Mouse (Mus musculus) spleen, adult 18-20 months (tissue): ENCODE results near the gene Pakap.
"Not testable (repeated sequence)": the region's sequence is repeated elsewhere in the genome, so short reads cannot be mapped to it uniquely, and the experiment has no call there.

Source experiments
- DNase-seq, 2 experiments: peaks; one replicate each; pipeline ENCODE4 v3.0.0; 2022; ENCODE audit warnings: mixed read lengths in 2 of 2

Gene Pakap

DNA sequence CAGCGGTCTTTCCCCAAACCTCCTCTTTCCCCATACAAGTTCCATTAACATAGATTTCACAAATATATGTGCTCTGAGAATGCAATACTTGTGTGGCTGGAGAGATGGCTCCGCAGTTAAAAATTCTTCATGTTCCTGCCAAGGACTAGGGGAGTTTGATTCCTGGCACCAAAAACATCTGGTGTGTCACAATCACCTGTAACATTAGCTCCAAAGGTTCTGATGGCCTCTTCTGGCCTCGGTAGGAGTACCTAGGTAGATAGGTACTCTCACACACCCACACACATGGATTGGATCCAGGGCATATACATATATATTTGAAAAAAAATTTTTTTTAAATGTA lies 318.9 kb downstream of the Pakap start:
- no peak for DNase-seq

DNA sequence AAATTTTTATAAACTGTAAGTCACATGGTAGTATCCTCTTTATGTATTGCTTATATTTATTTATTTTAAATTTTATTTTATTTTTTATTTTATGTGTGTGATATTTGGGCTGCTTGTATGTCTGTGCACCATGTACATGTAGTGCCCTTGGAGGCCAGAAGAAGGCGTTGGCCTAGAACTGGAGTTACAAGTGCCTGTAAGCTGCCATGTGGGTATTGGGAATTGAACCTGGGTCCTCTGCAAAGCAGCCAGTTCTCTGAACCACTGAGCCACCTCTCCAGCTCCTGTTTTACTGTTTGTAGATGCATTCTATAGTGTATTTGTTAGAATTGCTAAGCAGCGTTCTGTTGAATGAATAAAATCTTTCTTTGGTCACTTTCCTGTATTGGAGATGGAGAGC lies 320.3 kb downstream of the Pakap start:
- DNase-seq = no peak

DNA sequence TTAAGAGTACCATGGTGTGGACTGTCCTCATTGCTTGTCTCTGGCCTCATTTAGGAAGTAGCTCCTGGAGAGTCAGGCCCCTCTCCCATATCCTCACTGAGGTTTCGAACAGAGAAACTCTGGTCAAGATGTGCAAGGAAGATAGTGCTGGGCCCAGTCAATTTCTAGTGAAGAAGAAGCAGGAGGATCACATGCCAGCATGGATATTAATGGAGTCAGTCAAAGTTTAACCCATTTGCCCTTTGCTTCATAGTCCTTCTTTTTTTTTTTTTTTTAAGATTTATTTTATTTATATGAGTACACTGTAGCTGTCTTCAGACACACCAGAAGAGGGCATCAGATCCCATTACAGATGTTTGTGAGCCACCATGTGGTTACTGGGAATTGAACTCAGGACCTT lies 321.0 kb downstream of the Pakap start:
- not testable (repeated sequence) for DNase-seq

DNA sequence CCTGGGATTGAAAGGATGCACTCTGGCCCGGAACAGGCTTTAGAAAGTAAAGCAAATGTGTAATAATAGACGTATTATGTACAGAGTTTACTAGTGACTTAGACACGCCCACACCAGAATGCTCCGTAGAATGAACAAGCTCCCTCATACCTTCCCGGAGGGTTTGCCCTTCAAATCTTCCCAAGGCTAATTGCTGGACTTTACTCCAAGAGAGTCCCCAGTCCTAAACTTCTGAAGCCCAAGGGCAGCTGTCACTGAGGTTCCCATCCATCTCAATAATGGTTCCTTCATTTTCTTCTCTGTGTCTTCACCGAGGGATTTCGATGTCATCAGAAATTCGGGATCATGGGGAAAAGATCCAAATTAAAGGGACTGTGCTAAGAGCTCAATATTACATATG lies 321.8 kb downstream of the Pakap start:
- DNase-seq = no peak

DNA sequence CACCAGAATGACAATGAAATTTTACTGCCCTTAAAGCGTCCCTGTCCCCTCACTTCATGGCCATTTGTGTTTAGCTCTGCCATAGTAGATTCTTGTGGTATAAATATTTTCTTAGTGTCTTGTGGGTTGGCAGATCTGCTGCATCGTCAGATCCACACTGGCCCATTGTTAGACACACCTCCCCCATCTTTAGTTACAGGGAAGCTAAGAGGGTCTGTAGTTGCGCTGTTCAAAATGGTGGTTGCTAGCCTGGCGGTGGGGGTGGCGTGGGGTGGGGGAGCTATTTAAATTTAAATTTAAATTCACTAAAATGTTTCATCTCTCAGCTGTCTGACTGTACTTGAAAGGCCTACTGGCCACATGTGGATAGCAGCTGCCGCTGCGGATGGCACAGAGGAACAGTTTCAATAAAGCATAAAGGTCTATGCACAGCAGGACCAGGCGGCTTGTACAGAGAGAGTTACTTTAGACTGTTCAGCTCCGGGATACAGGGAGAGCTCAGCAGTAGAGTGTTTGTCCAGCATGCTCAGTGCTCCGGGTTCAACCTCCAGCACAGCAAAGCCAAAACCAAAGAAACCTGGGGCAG lies 324.1 kb downstream of the Pakap start:
- DNase-seq = no peak

DNA sequence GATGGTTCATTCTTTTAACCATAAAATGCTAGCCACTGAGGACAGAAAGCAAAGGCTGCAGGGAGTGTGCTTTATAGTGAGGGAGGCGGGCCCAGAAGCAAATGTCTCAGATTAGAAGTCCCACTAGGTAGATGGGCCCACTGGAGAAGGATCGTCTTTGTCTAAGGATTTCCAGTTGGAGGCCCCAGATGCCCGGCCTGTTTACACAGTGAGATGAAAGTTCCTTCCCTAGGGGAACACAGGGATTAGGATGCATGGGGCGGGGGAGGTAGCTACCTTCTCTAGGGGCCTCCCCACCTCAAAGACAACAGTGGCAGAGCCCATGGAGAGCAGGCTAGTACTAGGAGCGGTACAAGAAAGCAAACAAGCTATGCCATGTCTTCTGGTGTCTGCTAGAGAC lies 327.2 kb downstream of the Pakap start:
- DNase-seq = no peak

DNA sequence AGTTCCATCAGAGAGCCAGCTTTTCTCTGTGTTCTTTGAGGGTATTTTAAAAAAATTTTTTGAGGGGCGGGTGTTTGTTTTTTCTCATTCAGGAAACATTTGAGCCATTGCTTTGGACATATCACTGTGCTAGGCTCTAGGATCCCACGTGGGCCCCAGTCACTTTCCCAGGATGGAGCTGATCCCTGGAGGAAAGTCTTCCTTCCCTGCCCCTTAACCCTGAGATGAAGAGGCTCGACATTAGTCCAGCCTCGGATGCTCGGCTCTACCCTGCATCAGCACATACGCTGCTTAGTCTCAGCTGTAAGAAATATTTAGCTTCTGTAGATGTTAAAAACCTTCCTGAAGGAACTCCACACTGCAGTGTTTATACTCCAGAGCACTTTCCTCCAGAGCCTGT lies 327.9 kb downstream of the Pakap start:
- no peak for DNase-seq

DNA sequence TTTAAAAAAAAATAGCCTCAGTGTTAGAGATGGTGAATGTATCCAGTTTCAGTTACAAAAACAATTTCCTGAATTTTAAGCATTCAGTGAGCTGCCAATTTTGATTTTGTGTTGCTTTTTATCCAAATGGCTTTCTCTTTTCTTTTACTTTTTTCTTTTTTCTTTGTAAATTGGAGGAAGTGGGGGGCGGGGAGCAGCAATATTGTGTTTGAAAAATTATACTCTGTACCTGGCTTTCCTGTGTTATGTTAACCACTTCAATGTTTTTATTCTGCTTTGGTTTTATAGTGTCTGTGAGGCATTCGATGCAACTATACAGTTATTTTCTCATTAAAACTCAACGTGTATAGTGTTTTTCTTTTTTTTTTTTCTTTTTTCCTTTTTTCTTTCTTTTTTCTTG lies 328.7 kb downstream of the Pakap start:
- no peak for DNase-seq

DNA sequence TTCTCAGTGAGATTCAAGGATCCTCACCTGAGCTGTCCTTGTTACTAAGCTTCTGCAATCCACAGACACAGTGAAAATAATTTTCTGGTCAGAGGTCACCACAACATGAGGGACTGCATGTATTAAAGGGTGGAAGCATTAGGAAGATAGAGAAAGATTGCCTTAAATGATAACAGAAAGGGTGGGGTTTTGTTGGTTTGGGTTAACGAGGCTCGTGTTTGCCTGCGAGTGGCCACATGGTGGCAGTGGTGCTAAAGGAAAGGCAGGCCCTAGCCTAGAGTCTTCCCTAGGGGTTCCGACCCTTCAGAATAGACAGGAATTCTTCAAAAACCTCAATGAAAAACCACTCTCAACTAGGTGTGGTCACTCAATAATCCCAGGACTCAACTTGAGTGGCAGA lies 333.2 kb downstream of the Pakap start:
- peak in 1 of 2 experiments; percentile 46 for DNase-seq

DNA sequence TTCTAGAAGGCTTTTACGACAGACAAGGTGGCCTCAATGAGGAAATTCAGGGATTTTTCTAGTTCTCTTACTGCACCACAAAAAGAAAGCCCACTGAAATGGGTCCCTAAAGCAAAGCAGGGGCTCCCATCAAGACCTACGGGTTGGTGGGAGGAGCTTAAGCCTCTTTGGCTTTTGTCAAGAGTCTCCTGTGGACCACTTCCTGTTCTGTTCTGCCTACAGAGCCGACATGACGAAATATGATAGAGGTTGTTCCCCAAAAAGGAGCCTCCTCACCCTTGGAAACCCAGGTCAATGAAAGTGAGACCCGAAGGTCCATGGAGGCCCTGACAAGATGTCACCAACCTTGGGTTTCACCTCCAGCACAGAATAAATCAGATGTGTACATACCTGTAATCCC lies 334.6 kb downstream of the Pakap start:
- no peak for DNase-seq

DNA sequence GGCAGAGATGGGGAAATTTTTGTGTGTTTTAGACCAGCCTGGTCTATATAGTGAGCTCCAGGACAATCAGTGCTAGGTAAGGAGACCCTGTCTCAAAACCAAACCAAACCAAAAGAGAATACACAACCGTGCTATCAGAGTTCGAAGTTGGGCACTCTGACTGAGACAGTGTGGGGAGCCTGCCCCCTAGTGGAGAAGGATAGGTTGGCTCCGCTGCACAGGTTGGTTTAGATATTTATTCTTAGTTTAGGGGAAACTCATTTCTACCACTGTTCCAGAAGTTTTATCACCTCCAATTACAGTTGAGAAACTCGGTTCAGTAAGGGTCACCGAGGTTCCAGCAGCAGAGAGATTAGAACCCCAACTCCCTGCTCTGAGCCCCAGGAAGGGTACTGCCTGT lies 336.2 kb downstream of the Pakap start:
- peak; percentile 36 to 68 for DNase-seq

DNA sequence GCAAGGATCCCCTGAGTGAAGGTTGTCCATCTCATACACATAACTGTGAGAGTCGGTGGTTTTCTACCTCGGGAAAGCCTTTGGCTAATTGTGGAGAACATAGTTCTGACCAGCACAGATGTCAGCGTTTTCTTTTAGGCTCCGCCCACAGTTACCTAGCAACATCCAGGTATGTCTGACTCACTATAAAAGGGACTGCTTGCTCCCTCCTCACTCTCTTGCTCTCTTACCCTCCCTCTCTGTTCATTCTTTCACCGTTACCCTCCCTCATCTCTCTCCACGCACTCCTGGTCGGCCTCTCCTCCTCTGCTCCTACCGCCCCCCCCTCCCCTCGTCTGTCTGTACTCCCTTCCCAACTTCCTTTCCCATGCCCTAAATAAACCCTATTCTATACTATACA lies 336.7 kb downstream of the Pakap start:
- DNase-seq = no peak

DNA sequence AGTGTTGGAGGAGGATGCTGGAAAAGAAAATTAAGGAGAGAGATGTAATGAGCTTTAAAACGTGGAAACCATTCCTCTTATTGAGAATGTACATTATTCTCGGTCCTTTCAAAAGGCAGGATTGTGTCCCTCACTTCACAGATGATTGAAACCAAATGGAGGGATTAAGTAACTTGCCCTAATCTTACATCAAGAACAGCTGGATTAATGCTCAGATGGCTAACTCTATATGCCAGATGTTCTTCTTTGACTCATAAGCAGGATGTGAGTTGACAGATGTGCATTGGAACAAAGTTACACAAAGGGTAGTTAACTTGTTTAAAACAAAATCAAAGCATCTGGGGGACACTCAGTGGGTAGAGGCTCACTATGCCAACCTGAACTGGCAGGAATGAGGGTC lies 338.7 kb downstream of the Pakap start:
- DNase-seq = no peak

DNA sequence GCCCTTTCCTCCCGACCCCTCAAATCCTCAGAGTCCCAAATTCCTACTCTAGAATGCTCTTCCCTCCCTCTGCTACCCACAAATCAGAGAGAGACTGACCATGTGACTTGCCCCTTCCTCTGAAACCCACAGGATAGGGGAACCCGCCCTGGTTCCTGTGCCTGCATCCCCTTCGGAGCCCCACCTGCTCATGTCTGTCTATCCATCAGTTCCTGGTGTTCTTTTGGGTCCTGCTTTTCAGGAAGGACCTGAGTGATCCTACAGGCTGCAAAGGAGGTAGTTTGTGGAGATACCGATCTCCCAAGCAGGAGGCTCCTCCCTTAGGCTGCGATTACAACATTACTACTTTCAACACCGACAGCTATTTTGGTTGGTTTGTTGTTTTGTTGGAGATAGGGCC lies 340.9 kb downstream of the Pakap start:
- no peak for DNase-seq

DNA sequence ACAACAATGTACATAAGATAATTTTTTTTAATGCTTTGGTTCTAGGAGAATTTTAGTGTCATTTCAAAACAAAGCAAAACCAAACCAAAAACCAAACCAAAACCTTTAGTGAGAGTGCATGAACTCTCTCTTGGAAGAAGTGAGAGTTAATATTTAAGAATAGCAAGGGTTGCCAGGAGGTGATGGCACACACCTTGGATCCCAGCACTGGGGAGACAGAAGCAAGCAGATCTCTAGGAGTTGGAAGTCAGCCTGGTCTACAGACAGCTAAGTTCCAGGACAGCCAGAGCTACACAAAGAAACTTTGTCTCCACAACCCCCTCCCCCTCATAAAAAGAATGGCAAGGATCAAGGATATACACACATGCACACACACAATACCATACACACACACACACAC lies 345.0 kb downstream of the Pakap start:
- no peak for DNase-seq

DNA sequence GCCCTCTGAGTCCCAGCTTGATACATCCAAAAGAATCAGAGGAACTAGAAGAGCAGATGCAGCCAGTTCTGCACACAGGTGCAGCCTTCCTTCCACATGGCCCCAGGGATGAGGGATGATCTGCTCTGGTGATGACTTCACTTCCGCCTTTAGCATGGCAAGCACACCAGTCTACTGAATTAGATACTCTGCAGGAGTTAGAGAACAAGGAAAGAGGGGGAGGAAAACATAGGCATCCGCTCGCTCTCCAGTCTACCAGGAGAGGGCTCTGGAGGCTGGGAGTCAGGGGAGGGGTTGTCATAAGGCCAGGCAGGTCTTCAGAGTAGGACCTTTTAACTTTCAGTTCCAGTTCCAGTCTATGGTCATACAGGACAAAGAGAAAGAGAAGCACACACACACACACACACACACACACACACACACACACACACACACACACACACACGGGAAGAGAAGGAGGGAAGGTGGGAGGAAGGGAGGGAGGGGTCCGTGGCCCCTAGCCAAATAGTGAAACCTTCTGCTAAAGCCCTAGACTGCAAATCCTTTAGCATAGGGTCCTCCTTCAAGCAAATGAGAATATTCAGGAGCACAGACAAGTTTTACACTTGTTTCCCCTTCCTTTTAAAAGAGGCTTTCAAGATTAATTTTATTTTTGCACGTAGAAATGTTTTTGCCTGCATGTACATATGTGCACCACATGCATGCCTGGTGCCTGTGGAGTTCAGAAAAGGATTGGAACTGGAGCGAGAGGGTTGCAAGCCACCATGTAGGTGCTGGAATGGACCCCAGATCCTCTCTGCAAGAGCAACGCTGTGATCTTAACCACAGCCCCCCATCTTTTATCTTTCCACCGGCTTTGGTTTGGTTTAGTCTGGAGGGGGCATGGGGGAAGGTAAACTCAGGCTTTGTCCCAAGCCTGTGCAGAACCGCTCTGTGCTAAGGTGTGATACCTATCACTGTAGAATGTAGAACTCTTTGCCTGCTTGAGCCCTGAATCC lies 346.5 kb downstream of the Pakap start:
- DNase-seq = no peak

DNA sequence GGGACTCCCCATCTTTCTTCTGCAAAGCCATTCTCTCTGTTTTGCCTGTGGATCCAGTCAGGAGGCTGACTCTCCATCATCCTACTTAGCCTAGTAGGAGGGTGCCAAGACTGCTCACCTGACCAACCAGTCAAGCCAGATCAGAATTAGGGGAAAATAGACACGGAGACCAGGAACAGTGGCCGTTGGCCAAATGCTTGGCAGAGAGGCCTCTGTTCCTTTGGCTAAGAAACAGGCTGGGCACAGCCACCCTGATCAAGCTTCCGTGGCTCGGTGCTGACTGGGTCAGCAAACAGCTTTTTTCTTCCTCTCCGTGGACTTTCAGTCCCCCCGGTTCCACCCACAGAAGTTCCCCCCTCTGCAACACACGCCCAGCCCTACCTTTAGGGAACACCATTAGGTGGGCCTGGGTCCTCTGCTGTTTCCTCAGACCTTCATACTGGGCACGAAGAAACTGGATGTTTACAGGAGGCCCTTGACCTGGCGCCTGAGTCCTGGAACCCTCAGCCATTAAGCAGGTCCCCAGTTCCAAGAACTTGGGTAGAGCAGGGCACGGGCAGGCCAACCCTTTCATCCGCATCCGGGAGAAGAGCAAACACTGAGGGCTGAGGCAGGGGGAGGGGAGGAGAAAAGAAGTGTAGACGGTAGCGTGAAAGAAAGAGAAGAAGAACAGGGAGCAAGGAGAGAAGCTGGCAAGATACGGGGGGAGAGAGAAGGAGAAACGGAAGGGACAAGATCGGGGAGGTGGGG lies 347.4 kb downstream of the Pakap start:
- DNase-seq = no peak

DNA sequence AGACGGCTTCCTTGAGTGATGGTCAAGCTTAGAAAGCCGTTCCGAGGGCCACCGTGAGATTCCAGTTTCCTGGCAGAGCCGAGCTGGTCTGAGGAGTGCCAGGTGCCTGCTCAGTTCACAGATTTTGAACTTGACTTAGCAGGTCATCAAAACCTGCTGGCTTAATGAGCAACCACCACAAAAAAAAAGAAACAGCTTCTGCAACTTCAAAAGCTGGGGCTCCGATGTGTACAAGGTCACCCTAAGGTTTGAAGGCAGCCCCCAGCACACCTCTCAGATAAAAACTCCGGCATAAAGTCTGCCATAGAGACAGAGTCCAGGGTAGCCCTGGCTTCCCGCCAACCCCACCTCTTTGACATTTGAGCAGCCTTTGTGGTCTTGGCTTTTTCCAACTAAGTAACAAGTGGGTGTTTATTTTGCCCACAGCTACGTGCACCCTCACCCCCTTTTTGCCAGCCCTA lies 348.3 kb downstream of the Pakap start, which contains the start of gene D630039A03Rik:
Gene D630039A03Rik (minus strand): TSS at position 97 of the 461 bp plus-strand sequence.
- peak in 1 of 2 experiments; percentile 10 for DNase-seq

DNA sequence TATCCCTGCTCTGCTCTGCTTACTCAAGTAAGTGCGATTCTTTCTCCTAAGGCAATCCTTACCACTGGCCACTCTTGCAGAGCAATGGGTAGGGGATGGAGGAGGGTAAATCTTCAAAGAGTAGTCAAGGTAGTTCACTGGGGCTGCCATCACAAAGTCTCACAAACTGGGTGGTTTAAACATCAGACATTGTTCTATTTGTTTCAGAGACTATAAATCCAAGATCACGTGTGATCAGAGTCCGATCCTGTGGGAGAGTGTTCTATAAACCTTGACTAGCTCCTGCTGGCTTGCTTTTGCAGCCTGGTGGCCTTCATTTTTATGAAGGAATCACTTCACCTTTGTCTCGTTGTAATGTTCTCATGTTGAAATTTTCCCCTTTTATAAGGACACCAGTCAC lies 348.7 kb downstream of the Pakap start:
- DNase-seq = no peak

DNA sequence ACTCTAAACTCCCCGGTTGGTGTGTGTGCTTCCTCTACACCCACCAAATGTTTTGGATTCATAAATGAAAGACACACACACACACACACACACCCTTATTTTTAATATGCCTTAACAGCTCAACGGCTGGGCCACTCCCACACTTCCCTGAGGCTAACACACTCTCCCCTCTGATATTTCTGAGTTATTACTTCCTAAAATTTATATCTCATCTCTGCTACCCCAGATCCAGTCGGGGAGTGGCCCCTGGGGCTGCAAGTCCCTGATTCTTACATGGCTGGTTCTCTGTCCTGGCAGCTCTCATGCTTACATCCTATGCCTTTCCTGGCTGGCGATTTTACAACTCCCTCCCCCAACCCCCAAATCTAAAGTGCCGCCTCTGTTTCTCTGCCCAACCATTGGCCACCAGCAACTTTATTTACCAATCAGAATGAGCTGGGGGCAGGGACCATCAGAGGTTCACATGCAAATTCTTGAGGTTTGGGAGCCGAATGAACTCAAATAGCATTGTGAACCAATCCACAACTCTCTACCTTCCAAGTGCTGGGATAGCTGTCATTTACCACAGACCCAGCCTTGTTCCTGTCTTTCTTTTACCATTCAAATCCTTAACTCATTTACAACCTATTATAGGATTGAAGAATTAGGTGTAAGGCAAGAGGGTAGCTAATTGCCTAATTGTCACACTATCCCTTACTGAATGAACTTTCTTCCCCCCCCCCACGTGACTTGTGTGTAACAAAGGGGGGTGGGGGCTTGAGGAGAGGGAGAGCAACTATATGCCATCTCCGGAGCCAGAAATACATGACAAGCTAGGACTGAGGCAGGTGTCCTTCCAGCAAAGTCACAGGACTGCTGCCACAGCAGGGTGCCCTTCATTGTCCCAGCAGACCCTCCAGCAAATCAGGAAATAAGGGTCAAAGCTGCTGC lies 351.8 kb downstream of the Pakap start:
- DNase-seq = no peak

DNA sequence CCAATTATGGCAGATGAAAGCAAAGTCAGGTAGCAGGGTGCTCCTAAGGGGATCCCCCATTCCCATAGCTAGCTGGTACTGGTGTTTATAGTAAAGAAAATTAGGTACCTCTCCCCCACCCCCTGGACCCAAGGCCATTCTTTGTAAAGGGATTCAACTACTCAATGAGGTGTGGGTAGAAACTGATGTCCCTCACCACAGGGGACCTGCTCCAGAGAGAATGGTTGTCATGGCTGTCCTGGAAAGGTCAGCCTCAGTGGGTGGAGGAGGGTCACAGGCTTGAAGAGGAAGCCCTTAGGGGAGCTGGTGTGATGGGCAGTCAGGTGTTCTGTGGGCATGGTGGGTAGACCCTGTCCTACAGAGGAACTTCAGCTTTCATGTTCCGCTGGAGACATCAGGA lies 352.5 kb downstream of the Pakap start:
- DNase-seq = no peak

DNA sequence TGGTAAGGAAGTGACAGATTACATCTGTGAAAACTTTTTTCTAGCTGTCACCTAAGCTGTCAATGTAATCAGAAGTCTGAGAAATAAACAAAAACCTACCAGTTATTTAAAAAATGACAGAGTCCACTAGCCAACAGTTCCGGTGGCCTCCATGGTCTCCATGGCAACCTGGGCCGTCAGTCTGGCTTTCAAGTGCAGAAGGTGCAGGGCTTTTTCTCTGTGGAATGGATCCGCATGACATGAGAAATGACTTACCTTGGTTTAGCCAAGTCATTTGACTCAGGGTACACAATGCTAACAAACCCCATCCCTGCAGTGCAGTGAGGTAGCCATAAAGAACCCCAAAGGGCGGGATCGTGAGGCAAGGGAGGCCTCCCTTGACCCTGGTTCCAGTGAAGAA lies 354.2 kb downstream of the Pakap start:
- DNase-seq = no peak
